Mouse (Mus musculus): ENCODE data around the gene Vmn2r37. TPM values are rescaled to one million over a fixed set of nuclear protein-coding genes. Genes with fewer than 3 reads are reported as not detected.
"Not testable (repeated sequence)": the region's sequence is repeated elsewhere in the genome, so short reads cannot be mapped to it uniquely, and the experiment has no call there.

Gene Vmn2r37
- not detected in 2 replicates for polyA plus RNA-seq (2012; rRNA removed)

- DNase-seq (ENCODE audit: low spot score), result not testable (repeated sequence)
Measured at GRCm38 (mm10) chr7:9223553-9223952, at the start of gene Vmn2r37. Gene Vmn2r37 (minus strand): TSS chr7:9223653.

Other genes starting within 250 kb of the Vmn2r37 start
- gene Vmn2r39, start 192.9 kb downstream of the Vmn2r37 start, polyA plus RNA-seq (2012; rRNA removed), result not detected in 2 replicates
- not detected in 2 replicates for gene Vmn2r38, start 125.8 kb downstream of the Vmn2r37 start, polyA plus RNA-seq (2012; rRNA removed)